Mouse (Mus musculus) spleen, adult 2 months (tissue): Measurements from ENCODE around the gene Cnpy2.

Source experiments
- CTCF ChIP-seq: fragments of 200-500 bp; IDR thresholded peaks from 2 replicates; pipeline ENCODE4 v1.5.1; 2011; ENCODE audit warnings: mild to moderate bottlenecking, inconsistent platforms; ENCODE audit not compliant: insufficient read depth, insufficient read length, insufficient replicate concordance; ENCODE audit errors: extremely low read depth
- POLR2A ChIP-seq: fragments of 200-500 bp; IDR thresholded peaks from 2 replicates; pipeline ENCODE4 v1.6.1; 2011; ENCODE audit warnings: low read depth, low read length, inconsistent platforms

- no peak for TF ChIP-seq CTCF
- no peak for TF ChIP-seq POLR2A
These were observed 6.7 kb upstream of the Cnpy2 start for GRCm38 (mm10) chr10:128315578-128315977.
